In the genomic region with DNA sequence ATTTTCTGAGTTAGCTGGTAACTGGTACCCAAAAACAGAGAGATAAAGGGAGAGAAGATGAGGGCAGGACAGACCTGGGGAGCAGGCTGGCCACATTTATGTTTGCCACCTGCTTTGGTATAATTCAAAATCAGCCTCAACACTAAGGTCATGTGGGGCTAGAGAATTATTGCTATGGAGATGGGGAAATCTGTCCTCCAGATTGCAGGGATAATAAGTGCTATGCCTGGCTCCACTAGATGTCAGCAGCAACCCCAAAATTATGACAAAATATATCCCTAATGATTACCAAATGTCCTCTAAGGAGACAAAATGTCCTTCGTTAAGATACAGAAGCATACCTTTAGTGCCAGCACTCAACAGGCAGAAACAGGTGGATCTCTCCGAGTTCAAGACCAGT, we compare ENCODE assay signal across 15 mouse cellular contexts.
DNase-seq lines count a peak whose midpoint lies in the region; ATAC-seq and TF ChIP-seq lines count a peak whose summit lies in the region.
"Had no signal": no experiment of that assay in that cellular context is flagged by ENCODE, and none has a peak within 500 bp of the region (broad histone marks: within the 10 kb centered on the region; RNA-seq: fewer than 3 reads in every experiment).

No protein-coding gene starts in this region.

- no peaks in the 10 kb centered on the region for H3K79me2 ChIP-seq in liver, adult 2 months (ENCODE audit: control insufficient read depth, insufficient read depth, low read length)

- H3K9me3 ChIP-seq in hindbrain, postnatal 0 days (ENCODE audit: low read length): no peaks in the 10 kb centered on the region
- no peaks in the 10 kb centered on the region for H3K9me3 ChIP-seq in hindbrain, embryonic 13.5 days
- no peaks in the 10 kb centered on the region for H3K9me3 ChIP-seq in liver, embryonic 11.5 days (ENCODE audit: control insufficient read depth, low read length)
- H3K9me3 ChIP-seq: kidney, embryonic 15.5 days; limb, embryonic 12.5 days; lung, embryonic 15.5 days had no signal

- WGBS in hindbrain, postnatal 0 days: 72% methylated on average over 2 of the region's 2 CpGs
- WGBS in hindbrain, embryonic 13.5 days: 86% methylated on average over 2 of the region's 2 CpGs
- 77% methylated on average over 2 of the region's 2 CpGs for WGBS in liver, adult 2 months
- 71% methylated on average over 2 of the region's 2 CpGs for WGBS in liver, embryonic 11.5 days

- no peak for DNase-seq in hindbrain, postnatal 0 days (ENCODE audit: low spot score)
- DNase-seq in liver, adult 2 months (ENCODE audit: extremely low read depth, low read depth, low spot score): peak; percentile 19
- no peak for DNase-seq in liver, embryonic 11.5 days (ENCODE audit: low spot score)
- peak; percentile 30 for DNase-seq in A20 (ENCODE audit: low read depth, low spot score)
- no peak for DNase-seq in brain, embryonic 14.5 days (ENCODE audit: low read depth)
- DNase-seq in cerebellum, adult 8-10 months: no peak
- DNase-seq in cerebellum, adult 11 months: no peak
- DNase-seq: cerebellum, adult 2 months; gastrocnemius, postnatal 10 days; midbrain, embryonic 14.5 days; thymus, adult 2 months had no signal

- TF ChIP-seq POLR2A in liver, adult 2 months (IDR thresholded peaks at IDR 0.05; ENCODE audit: extremely low read depth, insufficient read depth, low read length): no peak
- TF ChIP-seq POLR2A in brain, embryonic 14.5 days (IDR thresholded peaks at IDR 0.05; ENCODE audit: borderline replicate concordance, extremely low read depth, insufficient read depth, insufficient read length, poor library complexity, severe bottlenecking): no peak

- H3K4me2 ChIP-seq in hindbrain, postnatal 0 days (ENCODE audit: low read depth, low read length): no peak overlapping the region
- H3K4me2 ChIP-seq in hindbrain, embryonic 13.5 days: no peak overlapping the region
- H3K4me2 ChIP-seq in liver, embryonic 11.5 days: no peak overlapping the region
- H3K4me2 ChIP-seq: kidney, embryonic 15.5 days; limb, embryonic 12.5 days; lung, embryonic 15.5 days had no signal

- H3K36me3 ChIP-seq in hindbrain, postnatal 0 days (ENCODE audit: insufficient read depth, low read length): no peaks in the 10 kb centered on the region
- no peaks in the 10 kb centered on the region for H3K36me3 ChIP-seq in hindbrain, embryonic 13.5 days
- no peaks in the 10 kb centered on the region for H3K36me3 ChIP-seq in liver, adult 2 months (ENCODE audit: control insufficient read depth, insufficient read depth, low read length)
- no peaks in the 10 kb centered on the region for H3K36me3 ChIP-seq in liver, embryonic 11.5 days (ENCODE audit: control insufficient read depth, insufficient read depth, low read length)
- H3K36me3 ChIP-seq: kidney, embryonic 15.5 days; limb, embryonic 12.5 days; lung, embryonic 15.5 days had no signal

- H3K27ac ChIP-seq in hindbrain, postnatal 0 days: no peak overlapping the region
- no peak overlapping the region for H3K27ac ChIP-seq in hindbrain, embryonic 13.5 days
- H3K27ac ChIP-seq in liver, adult 2 months (replicated peaks; ENCODE audit: insufficient read depth, low read depth, low read length): no peak overlapping the region
- no peak overlapping the region for H3K27ac ChIP-seq in liver, embryonic 11.5 days (ENCODE audit: low read depth, low read length)
- H3K27ac ChIP-seq: kidney, embryonic 15.5 days; limb, embryonic 12.5 days; lung, embryonic 15.5 days had no signal

- no peak for ATAC-seq in hindbrain, postnatal 0 days
- no peak for ATAC-seq in hindbrain, embryonic 13.5 days (ENCODE audit: low FRiP score)
- ATAC-seq in liver, embryonic 11.5 days (replicated peaks; ENCODE audit: low FRiP score): no peak

- H3K4me3 ChIP-seq in hindbrain, postnatal 0 days (ENCODE audit: low read length): no peak overlapping the region
- H3K4me3 ChIP-seq in hindbrain, embryonic 13.5 days: no peak overlapping the region
- no peak overlapping the region for H3K4me3 ChIP-seq in liver, adult 2 months (ENCODE audit: insufficient read depth, low read depth, low read length)
- H3K4me3 ChIP-seq in liver, embryonic 11.5 days (ENCODE audit: low read depth, low read length): no peak overlapping the region
- H3K4me3 ChIP-seq: kidney, embryonic 15.5 days; limb, embryonic 12.5 days; lung, embryonic 15.5 days had no signal

- peak; percentile 48 for TF ChIP-seq CTCF in hindbrain, postnatal 0 days (IDR thresholded peaks at IDR 0.05; ENCODE audit: low read depth)
- no peak for TF ChIP-seq CTCF in liver, adult 2 months (IDR thresholded peaks at IDR 0.05; ENCODE audit: low read depth, low read length)
- TF ChIP-seq CTCF in brain, embryonic 14.5 days (IDR thresholded peaks at IDR 0.05; ENCODE audit: borderline replicate concordance, extremely low read depth, insufficient read depth, insufficient read length): 0 out of 2 replicates have a peak, but pooled peaks have one; percentile 1

- no peaks in the 10 kb centered on the region; the same call in 1 of the 2 replicates for H3K4me1 ChIP-seq in hindbrain, postnatal 0 days (ENCODE audit: insufficient read depth, low read length)
- no peaks in the 10 kb centered on the region for H3K4me1 ChIP-seq in hindbrain, embryonic 13.5 days (replicated peaks)
- no peaks in the 10 kb centered on the region for H3K4me1 ChIP-seq in liver, adult 2 months (ENCODE audit: control insufficient read depth, insufficient read depth, low read length)
- no peaks in the 10 kb centered on the region for H3K4me1 ChIP-seq in liver, embryonic 11.5 days (replicated peaks; ENCODE audit: control insufficient read depth, insufficient read depth, low read length)
- H3K4me1 ChIP-seq: kidney, embryonic 15.5 days; limb, embryonic 12.5 days; lung, embryonic 15.5 days had no signal

- H3K27me3 ChIP-seq in hindbrain, postnatal 0 days (ENCODE audit: insufficient read depth, low read length): no peaks in the 10 kb centered on the region
- H3K27me3 ChIP-seq in hindbrain, embryonic 13.5 days: no peaks in the 10 kb centered on the region
- no peaks in the 10 kb centered on the region for H3K27me3 ChIP-seq in liver, adult 2 months (ENCODE audit: control insufficient read depth, insufficient read depth, low read length)
- no peaks in the 10 kb centered on the region for H3K27me3 ChIP-seq in liver, embryonic 11.5 days (replicated peaks; ENCODE audit: control insufficient read depth, insufficient read depth, low read length)
- H3K27me3 ChIP-seq: kidney, embryonic 15.5 days; limb, embryonic 12.5 days; lung, embryonic 15.5 days had no signal

- no peak overlapping the region for H3K9ac ChIP-seq in hindbrain, postnatal 0 days (replicated peaks; ENCODE audit: low read length)
- no peak overlapping the region for H3K9ac ChIP-seq in hindbrain, embryonic 13.5 days
- no peak overlapping the region for H3K9ac ChIP-seq in liver, adult 2 months (ENCODE audit: low read depth, low read length)
- no peak overlapping the region for H3K9ac ChIP-seq in liver, embryonic 11.5 days (ENCODE audit: low read depth, low read length)
- H3K9ac ChIP-seq: kidney, embryonic 15.5 days; limb, embryonic 12.5 days; lung, embryonic 15.5 days had no signal

Comparison
In these comparisons a context has a peak if more than half of its experiments do, and no peak if none do; other contexts are left out.
1. DNase-seq: peak in liver, adult 2 months (single experiment) and A20 (single experiment); none in hindbrain, postnatal 0 days (single experiment), liver, embryonic 11.5 days (single experiment), brain, embryonic 14.5 days (single experiment), cerebellum, adult 8-10 months (single experiment) and cerebellum, adult 11 months (single experiment).